Mouse (Mus musculus): ENCODE data around the gene Trpc5.

The Trpc5 gene

DNA sequence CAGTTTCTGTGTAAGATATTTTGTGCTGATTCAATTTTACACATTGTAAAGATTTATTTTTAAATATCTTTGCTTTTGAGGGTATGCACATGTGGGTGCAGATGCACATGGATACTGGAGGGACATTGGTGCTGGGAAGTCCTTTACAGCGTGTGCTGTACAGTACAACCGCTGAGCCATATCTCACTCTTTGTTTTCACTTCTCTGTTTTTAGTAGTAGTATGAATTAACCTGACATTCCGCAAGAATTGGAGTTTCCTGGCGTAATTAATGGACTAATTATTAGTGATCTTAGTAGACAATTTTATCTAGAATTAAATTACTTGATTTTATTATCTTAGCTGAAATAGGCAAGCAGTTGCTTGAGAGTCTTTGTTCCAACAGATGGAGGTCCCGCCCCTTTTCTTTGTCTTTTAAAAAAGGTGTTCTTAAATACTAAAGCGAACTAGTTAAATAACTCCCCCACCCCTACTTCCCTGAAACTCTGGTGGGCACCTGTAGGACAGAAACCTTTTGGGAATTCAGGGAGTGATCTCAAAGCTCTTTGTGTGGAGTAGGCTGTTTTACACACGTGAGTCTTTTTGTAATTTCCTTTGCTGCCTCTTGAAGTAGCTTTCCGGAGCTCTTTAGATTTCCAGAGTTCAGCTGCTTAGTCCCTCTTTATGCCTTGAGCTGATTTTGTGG lies 352.5 kb downstream of the Trpc5 start:
- DNase-seq (ENCODE audit: low spot score) = no peak

All from urinary bladder, postnatal 25 days (tissue).